Mouse (Mus musculus): ENCODE results near the gene Gm10330.
A peak's percentile ranks its signal among the peaks of the same experiment; 100 is the strongest.
"Not testable (repeated sequence)": the region's sequence is repeated elsewhere in the genome, so short reads cannot be mapped to it uniquely, and the experiment has no call there.

Gene Gm10330

DNA sequence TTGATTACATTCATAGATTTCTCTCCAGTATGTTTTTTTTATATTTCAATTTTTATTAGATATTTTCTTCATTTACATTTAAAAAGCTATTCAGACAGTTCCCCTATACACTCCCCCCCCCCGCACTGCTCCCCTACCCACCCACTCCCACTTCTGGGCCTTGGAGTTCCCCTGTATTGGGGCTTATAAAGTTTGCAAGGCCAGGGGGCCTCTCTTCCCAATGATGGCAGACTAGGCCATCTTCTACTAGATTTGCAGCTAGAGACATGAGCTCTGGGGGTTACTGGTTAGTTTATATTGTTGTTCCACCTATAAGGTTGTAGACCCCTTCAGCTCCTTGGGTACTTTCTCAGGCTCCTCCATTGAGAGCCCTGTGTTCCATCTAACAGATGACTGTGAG lies at the start of gene Gm10330:
Gm10330 (minus strand) TSS at position 101 of the 400 bp plus-strand sequence.
- not testable (repeated sequence) for DNase-seq

DNA sequence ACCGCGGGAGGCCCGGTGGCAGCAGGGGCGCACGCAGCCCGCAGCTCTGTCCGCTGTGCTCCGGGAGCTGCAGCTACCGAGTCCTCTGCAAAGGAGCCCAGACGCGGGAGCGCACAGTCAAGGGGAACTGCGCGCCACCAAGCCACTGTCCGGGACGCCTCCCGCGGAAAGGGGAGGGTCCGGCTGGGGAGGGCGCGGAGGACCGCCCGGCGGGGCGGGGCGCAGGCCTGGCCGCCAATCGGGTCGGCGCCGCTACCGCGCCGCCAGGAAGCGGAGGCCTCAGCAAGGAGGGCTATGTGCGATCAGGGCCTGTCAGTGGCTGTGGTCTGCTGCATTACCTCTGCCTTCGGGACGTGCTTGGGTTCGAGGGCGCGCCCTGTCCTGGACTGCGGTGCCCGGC lies 20.7 kb upstream of the Gm10330 start:
- DNase-seq: not testable (repeated sequence)

DNA sequence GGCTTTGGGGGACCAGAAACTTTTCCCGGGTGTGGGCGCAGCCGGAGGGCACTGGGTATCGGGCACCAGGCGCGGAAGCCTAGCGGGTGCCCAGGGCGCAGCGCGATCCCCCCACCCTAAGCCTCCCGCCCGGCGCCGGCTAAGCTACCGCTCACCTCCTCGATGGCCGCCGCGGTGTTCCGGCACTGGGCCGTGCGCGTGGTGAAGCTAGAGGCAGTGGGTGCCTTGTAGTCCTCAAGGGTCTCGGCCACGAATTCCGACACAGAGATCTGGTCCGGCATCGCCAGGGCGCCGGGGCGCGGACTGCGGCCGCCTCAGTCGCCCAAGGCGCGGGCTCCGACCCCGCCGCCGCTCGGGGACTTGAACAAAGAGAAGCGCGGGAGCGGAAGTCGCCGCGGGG lies 20.3 kb upstream of the Gm10330 start:
- DNase-seq: peak; percentile 7

Data from kidney, postnatal 14 days (tissue).